Mouse (Mus musculus): Measurements from ENCODE around the gene 4933402D24Rik. TPM values are rescaled to one million over a fixed set of nuclear protein-coding genes. Genes with fewer than 3 reads are reported as not detected.

The 4933402D24Rik gene
- polyA plus RNA-seq, 1 experiment = 0.05 TPM

DNA sequence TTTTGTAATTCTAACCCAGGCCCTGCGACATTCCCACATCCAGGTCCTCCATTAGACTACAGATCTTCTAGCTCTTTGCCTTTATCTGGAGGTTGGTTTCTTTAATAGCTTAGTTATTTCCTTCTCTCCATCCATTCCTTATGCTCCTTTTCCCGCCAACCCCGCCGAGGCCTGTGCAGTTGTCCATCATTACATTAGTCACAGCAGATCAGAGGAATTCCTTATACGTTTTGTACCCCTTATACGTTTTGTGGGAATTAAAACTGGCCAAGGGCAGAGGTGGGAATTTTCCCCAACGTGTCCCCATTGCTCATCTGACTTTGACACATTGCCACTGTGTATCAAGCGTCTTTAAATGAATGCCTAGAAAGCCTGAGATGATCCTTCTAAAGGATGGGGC, 39.3 kb downstream of the 4933402D24Rik start:
- Histone ChIP-seq H3K79me2 (ENCODE audit: control insufficient read depth, insufficient read depth) (peaks cover 17% of the 10 kb centered on the region), H3K27me3 (ENCODE audit: control insufficient read depth, insufficient read depth, insufficient read length) (no peaks in the 10 kb centered on the region), H3K4me3 (peak overlapping the region; percentile 52), H3K36me3 (ENCODE audit: control insufficient read depth, insufficient read depth) (no peaks in the 10 kb centered on the region), H3ac (ENCODE audit: control insufficient read depth, insufficient read length) (no peak overlapping the region), H3K4me2 (ENCODE audit: low read depth) (peak overlapping the region; percentile 93)
- TF ChIP-seq SRF (IDR thresholded peaks at IDR 0.05; ENCODE audit: control insufficient read depth, insufficient read length, low read depth) = no peak
- TF ChIP-seq POLR2A (IDR thresholded peaks at IDR 0.05; ENCODE audit: insufficient read length, low read depth) = no peak
- no peak for TF ChIP-seq MYOG (IDR thresholded peaks at IDR 0.05; ENCODE audit: control insufficient read depth in 1 of 3, insufficient read depth in 1 of 3, insufficient read length in 2 of 3, low read depth in 2 of 3)
- no peak for TF ChIP-seq MAX (IDR thresholded peaks at IDR 0.05; ENCODE audit: low read depth)
- no peak for TF ChIP-seq USF1 (IDR thresholded peaks at IDR 0.05; ENCODE audit: low read depth)
- TF ChIP-seq MYOD1 (IDR thresholded peaks at IDR 0.05; ENCODE audit: control insufficient read depth in 1 of 3, insufficient read length in 2 of 3, low read depth in 2 of 3) = no peak
- TF ChIP-seq E2F4 (IDR thresholded peaks at IDR 0.05; ENCODE audit: insufficient read depth) = no peak
- no peak for TF ChIP-seq TCF3 (IDR thresholded peaks at IDR 0.05; ENCODE audit: insufficient read length, low read depth)
- no peak for TF ChIP-seq POLR2AphosphoS2 (IDR thresholded peaks at IDR 0.05; ENCODE audit: insufficient read length, low read depth)
- TF ChIP-seq CEBPB (IDR thresholded peaks at IDR 0.05; ENCODE audit: insufficient read depth, poor library complexity, severe bottlenecking) = no peak
- TF ChIP-seq TCF12 (IDR thresholded peaks at IDR 0.05; ENCODE audit: insufficient read depth, poor library complexity, severe bottlenecking) = no peak
- TF ChIP-seq REST (IDR thresholded peaks at IDR 0.05; ENCODE audit: insufficient read depth, insufficient read length) = no peak

DNA sequence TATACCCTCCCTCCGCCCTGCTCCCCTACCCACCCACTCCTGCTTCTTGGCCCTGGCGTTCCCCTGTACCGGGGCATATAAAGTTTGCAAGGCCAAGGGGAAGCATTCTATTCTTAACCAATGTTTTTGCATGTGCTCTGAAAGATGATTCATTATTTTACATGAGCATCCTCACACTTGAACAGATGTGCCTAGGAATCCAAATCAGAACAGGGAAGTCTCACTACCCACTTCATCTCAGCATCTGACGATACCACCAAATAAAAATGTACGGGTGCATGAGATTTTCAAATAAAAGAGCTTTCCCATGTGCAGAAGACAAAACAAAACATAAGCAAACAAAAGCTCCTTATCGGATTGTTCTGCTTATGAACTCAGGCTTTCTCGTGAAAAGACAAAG, 48.9 kb downstream of the 4933402D24Rik start:
- TF ChIP-seq E2F4 (IDR thresholded peaks at IDR 0.05; ENCODE audit: insufficient read depth) = no peak
- no peak for TF ChIP-seq SRF (IDR thresholded peaks at IDR 0.05; ENCODE audit: control insufficient read depth, insufficient read length, low read depth)
- TF ChIP-seq CEBPB (IDR thresholded peaks at IDR 0.05; ENCODE audit: insufficient read depth, poor library complexity, severe bottlenecking) = no peak
- no peak for TF ChIP-seq MYOG (IDR thresholded peaks at IDR 0.05; ENCODE audit: control insufficient read depth in 1 of 3, insufficient read depth in 1 of 3, insufficient read length in 2 of 3, low read depth in 2 of 3)
- no peak for TF ChIP-seq MYOD1 (IDR thresholded peaks at IDR 0.05; ENCODE audit: control insufficient read depth in 1 of 3, insufficient read length in 2 of 3, low read depth in 2 of 3)
- TF ChIP-seq TCF3 (IDR thresholded peaks at IDR 0.05; ENCODE audit: insufficient read length, low read depth) = no peak
- no peak for TF ChIP-seq POLR2A (IDR thresholded peaks at IDR 0.05; ENCODE audit: insufficient read length, low read depth)
- TF ChIP-seq MAX (IDR thresholded peaks at IDR 0.05; ENCODE audit: low read depth) = no peak
- TF ChIP-seq USF1 (IDR thresholded peaks at IDR 0.05; ENCODE audit: low read depth) = no peak
- TF ChIP-seq POLR2AphosphoS2 (IDR thresholded peaks at IDR 0.05; ENCODE audit: insufficient read length, low read depth) = no peak
- TF ChIP-seq REST (IDR thresholded peaks at IDR 0.05; ENCODE audit: insufficient read depth, insufficient read length) = no peak
- TF ChIP-seq TCF12 (IDR thresholded peaks at IDR 0.05; ENCODE audit: insufficient read depth, poor library complexity, severe bottlenecking) = no peak
- H3ac ChIP-seq (ENCODE audit: control insufficient read depth, insufficient read length) = no peak overlapping the region

GRCm38 (mm10) chr1:63708876-63709275, 60.2 kb downstream of the 4933402D24Rik start:
- Histone ChIP-seq H3K4me2 (ENCODE audit: low read depth) (no peak overlapping the region), H3K4me3 (no peak overlapping the region), H3K79me2 (ENCODE audit: control insufficient read depth, insufficient read depth) (no peaks in the 10 kb centered on the region), H3K36me3 (ENCODE audit: control insufficient read depth, insufficient read depth) (no peaks in the 10 kb centered on the region), H3K27me3 (ENCODE audit: control insufficient read depth, insufficient read depth, insufficient read length) (no peaks in the 10 kb centered on the region), H3ac (ENCODE audit: control insufficient read depth, insufficient read length) (no peak overlapping the region)
- no peak for TF ChIP-seq MAX (IDR thresholded peaks at IDR 0.05; ENCODE audit: low read depth)
- no peak for TF ChIP-seq REST (IDR thresholded peaks at IDR 0.05; ENCODE audit: insufficient read depth, insufficient read length)
- TF ChIP-seq CEBPB (IDR thresholded peaks at IDR 0.05; ENCODE audit: insufficient read depth, poor library complexity, severe bottlenecking) = no peak
- TF ChIP-seq TCF3 (IDR thresholded peaks at IDR 0.05; ENCODE audit: insufficient read length, low read depth) = no peak
- TF ChIP-seq MYOD1 (IDR thresholded peaks at IDR 0.05; ENCODE audit: control insufficient read depth in 1 of 3, insufficient read length in 2 of 3, low read depth in 2 of 3) = no peak
- TF ChIP-seq E2F4 (IDR thresholded peaks at IDR 0.05; ENCODE audit: insufficient read depth) = no peak
- no peak for TF ChIP-seq POLR2A (IDR thresholded peaks at IDR 0.05; ENCODE audit: insufficient read length, low read depth)
- TF ChIP-seq TCF12 (IDR thresholded peaks at IDR 0.05; ENCODE audit: insufficient read depth, poor library complexity, severe bottlenecking) = no peak
- TF ChIP-seq USF1 (IDR thresholded peaks at IDR 0.05; ENCODE audit: low read depth) = no peak
- no peak for TF ChIP-seq SRF (IDR thresholded peaks at IDR 0.05; ENCODE audit: control insufficient read depth, insufficient read length, low read depth)
- no peak for TF ChIP-seq POLR2AphosphoS2 (IDR thresholded peaks at IDR 0.05; ENCODE audit: insufficient read length, low read depth)
- no peak for TF ChIP-seq MYOG (IDR thresholded peaks at IDR 0.05; ENCODE audit: control insufficient read depth in 1 of 3, insufficient read depth in 1 of 3, insufficient read length in 2 of 3, low read depth in 2 of 3)

More for the DNA sequence above, 48.9 kb downstream of the 4933402D24Rik start:
- H3K79me2 ChIP-seq (ENCODE audit: control insufficient read depth, insufficient read depth) = no peaks in the 10 kb centered on the region
- H3K4me2 ChIP-seq (ENCODE audit: low read depth) = no peak overlapping the region
- no peaks in the 10 kb centered on the region for H3K36me3 ChIP-seq (ENCODE audit: control insufficient read depth, insufficient read depth)
- H3K27me3 ChIP-seq (ENCODE audit: control insufficient read depth, insufficient read depth, insufficient read length) = no peaks in the 10 kb centered on the region
- no peak overlapping the region for H3K4me3 ChIP-seq

DNA sequence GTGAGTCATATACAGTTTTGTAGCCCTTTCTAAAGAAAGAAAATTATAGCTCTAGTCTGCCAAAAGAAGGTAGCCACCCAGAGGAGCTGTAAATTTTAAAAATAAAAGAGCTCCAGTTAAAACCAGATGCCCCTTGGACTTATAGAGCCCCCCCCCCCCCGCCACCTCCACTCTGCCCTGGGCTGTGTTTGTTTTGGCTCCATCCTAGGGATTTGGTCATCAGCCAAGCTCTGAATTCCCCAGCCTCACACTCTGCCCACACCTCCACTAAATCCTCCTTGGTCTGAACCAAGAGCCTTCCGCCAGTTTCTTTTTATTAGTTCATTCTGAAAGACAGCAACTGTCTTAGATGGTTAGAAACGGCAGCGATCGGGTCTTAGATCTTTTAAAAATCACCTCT, 63.3 kb downstream of the 4933402D24Rik start:
- Histone ChIP-seq H3K4me3 (no peak overlapping the region), H3ac (ENCODE audit: control insufficient read depth, insufficient read length) (no peak overlapping the region), H3K27me3 (ENCODE audit: control insufficient read depth, insufficient read depth, insufficient read length) (no peaks in the 10 kb centered on the region), H3K79me2 (ENCODE audit: control insufficient read depth, insufficient read depth) (no peaks in the 10 kb centered on the region), H3K4me2 (ENCODE audit: low read depth) (peak overlapping the region; percentile 80), H3K36me3 (ENCODE audit: control insufficient read depth, insufficient read depth) (no peaks in the 10 kb centered on the region)
- no peak for TF ChIP-seq MYOG (IDR thresholded peaks at IDR 0.05; ENCODE audit: control insufficient read depth in 1 of 3, insufficient read depth in 1 of 3, insufficient read length in 2 of 3, low read depth in 2 of 3)
- no peak for TF ChIP-seq REST (IDR thresholded peaks at IDR 0.05; ENCODE audit: insufficient read depth, insufficient read length)
- TF ChIP-seq MAX (IDR thresholded peaks at IDR 0.05; ENCODE audit: low read depth) = no peak
- no peak for TF ChIP-seq POLR2AphosphoS2 (IDR thresholded peaks at IDR 0.05; ENCODE audit: insufficient read length, low read depth)
- TF ChIP-seq TCF12 (IDR thresholded peaks at IDR 0.05; ENCODE audit: insufficient read depth, poor library complexity, severe bottlenecking) = no peak
- no peak for TF ChIP-seq TCF3 (IDR thresholded peaks at IDR 0.05; ENCODE audit: insufficient read length, low read depth)
- no peak for TF ChIP-seq SRF (IDR thresholded peaks at IDR 0.05; ENCODE audit: control insufficient read depth, insufficient read length, low read depth)
- no peak for TF ChIP-seq E2F4 (IDR thresholded peaks at IDR 0.05; ENCODE audit: insufficient read depth)
- TF ChIP-seq MYOD1 (IDR thresholded peaks at IDR 0.05; ENCODE audit: control insufficient read depth in 1 of 3, insufficient read length in 2 of 3, low read depth in 2 of 3) = no peak
- no peak for TF ChIP-seq USF1 (IDR thresholded peaks at IDR 0.05; ENCODE audit: low read depth)
- no peak for TF ChIP-seq POLR2A (IDR thresholded peaks at IDR 0.05; ENCODE audit: insufficient read length, low read depth)
- no peak for TF ChIP-seq CEBPB (IDR thresholded peaks at IDR 0.05; ENCODE audit: insufficient read depth, poor library complexity, severe bottlenecking)

Other genes starting within 250 kb of the 4933402D24Rik start
- gene Gm39653, start 153.3 kb downstream of the 4933402D24Rik start, polyA plus RNA-seq (2012; fragmentation: generic; extraction: Trizol) = not detected
- not detected for gene Dytn, start 82.3 kb downstream of the 4933402D24Rik start, polyA plus RNA-seq (2012; fragmentation: generic; extraction: Trizol)
- 0.05 TPM for gene Mdh1b, start 38.9 kb downstream of the 4933402D24Rik start, polyA plus RNA-seq (2012; fragmentation: generic; extraction: Trizol)
- gene Fastkd2, start 38.7 kb downstream of the 4933402D24Rik start, polyA plus RNA-seq (2012; fragmentation: generic; extraction: Trizol) = 15.5 TPM

Measured in myocyte (in vitro differentiated cells).